Mouse (Mus musculus): Measurements from ENCODE around the gene 4931414P19Rik.

DNA sequence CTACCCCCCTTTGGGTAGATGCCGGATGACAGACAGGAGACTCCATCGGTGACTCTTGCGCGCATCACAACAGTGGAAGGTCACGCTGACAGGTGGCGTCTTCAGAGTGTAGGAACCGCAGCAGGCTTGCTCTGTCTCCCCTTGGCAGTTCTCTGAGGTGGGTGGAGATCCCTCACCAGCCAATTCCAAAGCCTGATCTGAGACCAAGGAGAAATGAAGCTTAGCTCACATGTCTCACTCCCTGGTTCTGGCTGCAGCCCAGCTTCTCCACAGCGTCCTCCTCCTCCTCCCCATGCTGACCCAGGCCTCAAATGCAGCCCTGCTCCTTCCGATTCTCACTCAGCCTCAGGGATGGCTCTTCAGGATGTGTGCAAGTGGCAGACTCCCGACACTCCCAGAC is 19.2 kb upstream of the 4931414P19Rik start:
- TF ChIP-seq CTCF (IDR thresholded peaks at IDR 0.05; ENCODE audit: control insufficient read depth, insufficient read depth, insufficient replicate concordance, low read depth, low read length) = no peak
- no peak for TF ChIP-seq POLR2A (IDR thresholded peaks at IDR 0.05; ENCODE audit: control insufficient read depth, low read depth, low read length)

Measured in testis, adult 2 months (tissue).